Mouse (Mus musculus): ENCODE measurements around the gene Vwa7. TPM values are rescaled to one million over a fixed set of nuclear protein-coding genes. Genes with fewer than 3 reads are reported as not detected.
"Not testable (repeated sequence)": the region's sequence is repeated elsewhere in the genome, so short reads cannot be mapped to it uniquely, and the experiment has no call there.

The Vwa7 gene
- total RNA-seq, 2 experiments from 2014 or later = 0.30 to 0.37 TPM

GRCm38 (mm10) chr17:35032323-35032870 lies 16.0 kb downstream of the Vwa7 start:
- intact Hi-C loops (cut with DNase I) = no loop called here
- DNase-seq (ENCODE audit: low spot score in 2 of 2) = no peak

DNA sequence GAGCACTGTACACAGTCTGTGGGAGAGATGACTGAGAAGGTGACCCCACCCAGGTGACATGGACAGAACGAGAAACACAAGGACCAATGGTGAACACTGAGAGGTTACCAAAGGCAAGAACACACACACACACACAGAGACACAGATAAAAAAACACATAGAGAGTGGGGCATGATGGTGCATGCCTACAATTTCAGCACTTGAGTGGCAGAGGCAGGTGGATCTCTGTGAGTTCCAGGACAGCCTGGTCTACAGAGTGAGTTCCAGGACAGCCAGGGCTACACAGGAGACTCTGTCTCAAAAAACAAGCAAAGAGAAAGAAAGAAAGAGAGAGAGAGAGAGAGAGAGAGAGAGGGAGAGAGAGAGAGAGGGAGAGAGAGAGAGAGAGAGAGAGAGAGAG lies 17.3 kb downstream of the Vwa7 start:
- DNase-seq (ENCODE audit: low spot score in 2 of 2); intact Hi-C loops (cut with DNase I): not testable (repeated sequence)

GRCm38 (mm10) chr17:35034896-35035295 lies 18.5 kb downstream of the Vwa7 start:
- intact Hi-C loops (cut with DNase I) = no loop called here
- no peak for DNase-seq (ENCODE audit: low spot score in 2 of 2)

- DNase-seq (ENCODE audit: low spot score in 2 of 2) = peak in 1 of 2 experiments; percentile 79
- intact Hi-C loops (cut with DNase I) = no loop called here
Observed at GRCm38 (mm10) chr17:35039121-35039873, 22.9 kb downstream of the Vwa7 start.

DNA sequence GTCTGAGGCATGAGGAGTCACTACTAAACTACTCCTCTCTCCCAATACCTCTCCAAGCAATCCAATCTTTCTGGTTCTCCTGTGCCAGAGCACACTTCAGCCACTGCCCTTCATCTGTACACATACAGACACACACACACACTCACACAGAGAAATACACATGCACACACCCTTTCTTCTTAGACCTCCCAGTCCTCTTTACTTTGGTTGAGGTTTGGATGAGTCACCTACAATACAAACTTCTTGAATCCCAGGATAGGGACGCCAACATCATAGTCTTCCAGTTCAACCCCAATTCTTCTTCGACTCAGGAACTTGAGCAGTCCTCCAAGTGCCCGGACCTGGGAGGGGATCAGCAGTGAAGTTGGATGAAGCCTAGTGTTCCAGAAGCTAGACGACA lies 27.4 kb downstream of the Vwa7 start:
- intact Hi-C loops (cut with DNase I) = no loop called here
- DNase-seq (ENCODE audit: low spot score in 2 of 2) = no peak

GRCm38 (mm10) chr17:35044904-35045806 lies 28.8 kb downstream of the Vwa7 start:
- intact Hi-C loops (cut with DNase I) = no loop called here
- DNase-seq (ENCODE audit: low spot score in 2 of 2) = no peak

- DNase-seq (ENCODE audit: low spot score in 2 of 2) = no peak
- intact Hi-C loops (cut with DNase I) = no loop called here
Observed at GRCm38 (mm10) chr17:35045807-35046680, 29.7 kb downstream of the Vwa7 start.

GRCm38 (mm10) chr17:35046681-35047455 lies 30.5 kb downstream of the Vwa7 start, which contains the start of gene Msh5:
Gene Msh5 (minus strand): TSS chr17:35046745.
- intact Hi-C loops (cut with DNase I) = no loop called here
- DNase-seq (ENCODE audit: low spot score in 2 of 2) = peak; percentile 90 to 95

GRCm38 (mm10) chr17:35047688-35048087 lies 31.3 kb downstream of the Vwa7 start:
- intact Hi-C loops (cut with DNase I) = no loop called here
- DNase-seq (ENCODE audit: low spot score in 2 of 2) = no peak

- DNase-seq (ENCODE audit: low spot score in 2 of 2) = no peak
- intact Hi-C loops (cut with DNase I) = no loop called here
Observed at GRCm38 (mm10) chr17:35048149-35048931, 32.0 kb downstream of the Vwa7 start.

GRCm38 (mm10) chr17:35048932-35049440 lies 32.6 kb downstream of the Vwa7 start:
- no peak for DNase-seq (ENCODE audit: low spot score in 2 of 2)
- intact Hi-C loops (cut with DNase I) = no loop called here

DNA sequence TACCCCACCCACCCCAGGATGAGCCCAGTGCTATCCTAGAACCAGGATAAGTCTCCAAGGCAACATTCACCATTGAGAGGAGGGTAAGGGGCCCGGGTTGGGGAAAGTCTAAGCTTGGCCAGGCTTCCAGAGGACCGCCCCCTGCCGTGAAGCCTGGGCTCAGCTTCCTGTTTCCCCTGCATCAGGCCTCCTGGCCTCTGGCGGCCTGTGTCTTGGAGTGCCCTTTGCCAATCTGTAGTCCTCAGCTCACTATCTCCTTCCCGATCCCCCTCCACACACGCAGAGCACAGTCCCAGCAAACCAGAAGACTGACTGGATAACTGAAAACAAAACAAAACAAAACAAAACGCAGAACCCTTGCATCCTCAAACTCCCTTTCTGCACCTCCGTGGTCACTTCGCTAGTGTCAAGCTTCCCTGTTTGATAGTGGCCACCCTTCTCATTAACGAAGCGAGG lies 33.2 kb downstream of the Vwa7 start, which contains the start of gene Clic1:
Gene Clic1, plus strand, starts transcription at position 406 of the 456 bp plus-strand sequence.
- no peak for DNase-seq (ENCODE audit: low spot score in 2 of 2)
- intact Hi-C loops (cut with DNase I) = no loop called here

DNA sequence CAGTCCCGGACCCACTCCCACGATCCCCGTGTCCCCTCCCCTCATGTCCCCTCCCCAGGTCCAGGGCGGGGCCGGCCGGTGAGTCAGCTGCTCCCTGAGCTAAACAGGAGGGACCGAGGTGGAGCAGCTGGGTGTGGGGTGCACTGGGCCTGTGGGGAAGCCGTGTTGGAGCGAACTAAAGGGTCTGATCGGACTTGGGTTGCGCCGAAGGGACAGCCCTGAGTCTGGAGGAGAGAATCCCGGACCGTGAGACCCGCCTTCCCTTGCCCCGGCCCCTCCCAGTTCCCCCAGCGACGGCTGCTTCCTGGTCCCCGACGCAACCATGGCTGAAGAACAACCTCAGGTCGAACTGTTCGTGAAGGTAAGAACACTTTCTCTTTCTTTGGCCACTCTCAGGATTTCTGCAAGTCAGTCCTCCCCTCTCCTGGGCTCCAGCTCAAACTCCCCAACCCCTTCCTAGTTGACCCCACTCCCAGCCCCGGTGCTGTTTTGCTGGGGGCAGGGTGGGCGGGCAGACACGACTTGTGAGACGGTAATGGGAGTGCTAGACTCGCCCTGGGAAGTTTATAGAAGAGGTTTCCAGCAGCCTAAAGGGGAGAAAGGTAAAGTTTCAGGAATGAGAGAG lies 33.9 kb downstream of the Vwa7 start:
- no peak for DNase-seq (ENCODE audit: low spot score in 2 of 2)
- intact Hi-C loops (cut with DNase I) = no loop called here

- intact Hi-C loops (cut with DNase I) = no loop called here
- peak in 1 of 2 experiments; percentile 18 for DNase-seq (ENCODE audit: low spot score in 2 of 2)
Observed at GRCm38 (mm10) chr17:35051156-35052086, 35.0 kb downstream of the Vwa7 start.

GRCm38 (mm10) chr17:35052271-35052798 lies 36.0 kb downstream of the Vwa7 start:
- no peak for DNase-seq (ENCODE audit: low spot score in 2 of 2)
- intact Hi-C loops (cut with DNase I) = no loop called here

Data from left cerebral cortex, postnatal 25 days (tissue).